8 mouse cellular contexts compared by ENCODE assay signal in the genomic region with DNA sequence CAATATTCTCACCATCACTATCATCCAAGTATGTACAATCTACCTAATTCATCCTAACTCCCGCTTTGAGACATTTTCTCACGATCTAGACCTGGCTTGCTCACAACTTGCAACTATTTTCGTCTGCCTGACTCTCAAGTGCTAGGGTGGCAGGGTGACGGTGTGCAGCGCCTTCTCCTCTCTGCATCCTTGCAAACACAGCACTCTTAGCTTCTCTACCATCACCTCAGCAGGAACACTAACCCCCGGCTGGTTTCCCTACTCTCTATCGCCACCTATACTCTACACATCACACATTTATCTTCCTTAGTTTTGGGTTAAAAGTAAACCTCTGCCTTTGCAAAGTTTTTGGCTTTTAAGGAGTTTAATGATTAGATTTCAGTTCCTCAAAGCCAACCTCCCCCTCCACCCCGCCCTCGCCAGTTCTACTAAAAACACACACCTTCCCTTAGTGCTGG.
DNase-seq lines count a peak whose midpoint lies in the region; ATAC-seq and TF ChIP-seq lines count a peak whose summit lies in the region.

No protein-coding gene starts in this region.

- no peak for TF ChIP-seq EP300 in stomach, postnatal 0 days (optimal IDR thresholded peaks at IDR 0.05)

- H3K27me3 ChIP-seq in intestine, embryonic 16.5 days (replicated peaks; ENCODE audit: control insufficient read depth, insufficient read depth, low read length), result no peaks in the 10 kb centered on the region
- H3K27me3 ChIP-seq in stomach, postnatal 0 days (ENCODE audit: control insufficient read depth, insufficient read depth, low read length), result no peaks in the 10 kb centered on the region

- peak; percentile 81 for TF ChIP-seq CTCF in stomach, postnatal 0 days (IDR thresholded peaks at IDR 0.05; ENCODE audit: low read depth)

- H3K36me3 ChIP-seq in intestine, embryonic 16.5 days (ENCODE audit: control insufficient read depth, insufficient read depth, low read length), result no peaks in the 10 kb centered on the region
- no peaks in the 10 kb centered on the region for H3K36me3 ChIP-seq in stomach, postnatal 0 days (ENCODE audit: control insufficient read depth, insufficient read depth, low read length)

- peaks cover 21% of the 10 kb centered on the region for H3K4me1 ChIP-seq in intestine, embryonic 16.5 days (ENCODE audit: control insufficient read depth, insufficient read depth, low read length)
- no peaks in the 10 kb centered on the region for H3K4me1 ChIP-seq in stomach, postnatal 0 days (replicated peaks; ENCODE audit: control insufficient read depth, insufficient read depth)

- ATAC-seq in intestine, embryonic 16.5 days, result no peak
- peak; percentile 56 for ATAC-seq in monocyte, adult 5-6 weeks (replicated peaks; ENCODE audit: insufficient number of reproducible peaks, low FRiP score, low TSS enrichment, poor library complexity, severe bottlenecking)
- no peak for ATAC-seq in stomach, postnatal 0 days (ENCODE audit: low FRiP score, low TSS enrichment)

- H3K4me3 ChIP-seq in intestine, embryonic 16.5 days (ENCODE audit: low read length), result no peak overlapping the region
- no peak overlapping the region for H3K4me3 ChIP-seq in stomach, postnatal 0 days (ENCODE audit: low read depth, low read length)

- H3K9ac ChIP-seq in intestine, embryonic 16.5 days (ENCODE audit: low read depth, low read length), result no peak overlapping the region
- H3K9ac ChIP-seq in stomach, postnatal 0 days (ENCODE audit: low read length), result no peak overlapping the region

- H3K4me2 ChIP-seq in intestine, embryonic 16.5 days (ENCODE audit: low read depth, low read length), result peak overlapping the region; percentile 15; the same call in 1 of the 2 replicates
- H3K4me2 ChIP-seq in stomach, postnatal 0 days (replicated peaks; ENCODE audit: low read depth), result peak overlapping the region; percentile 8; the same call in 1 of the 2 replicates

- H3K27ac ChIP-seq in intestine, embryonic 16.5 days (ENCODE audit: low read length), result no peak overlapping the region
- 0 out of 2 replicates have a peak overlapping the region, but pooled peaks have one; percentile 40 for H3K27ac ChIP-seq in stomach, postnatal 0 days (replicated peaks)

- DNase-seq in urinary bladder, postnatal 14 days (ENCODE audit: low spot score), result peak; percentile 32
- DNase-seq in urinary bladder, postnatal 10 days (ENCODE audit: low spot score), result no peak
- DNase-seq in cerebellum, postnatal 25 days, result peak; percentile 51 to 55
- DNase-seq in gastrocnemius, postnatal 25 days, result peak; percentile 21
- DNase-seq in liver, result peak; percentile 41
- DNase-seq in stomach, postnatal 0 days (ENCODE audit: low spot score), result peak; percentile 48

- WGBS in intestine, embryonic 16.5 days, result 19% methylated on average over 9 of the region's 9 CpGs
- 14% methylated on average over 9 of the region's 9 CpGs for WGBS in stomach, postnatal 0 days

- no peaks in the 10 kb centered on the region for H3K9me3 ChIP-seq in intestine, embryonic 16.5 days (ENCODE audit: control insufficient read depth, low read length)
- no peaks in the 10 kb centered on the region for H3K9me3 ChIP-seq in stomach, postnatal 0 days (ENCODE audit: control insufficient read depth, low read length)
